Mouse (Mus musculus): ENCODE measurements around the gene Trpc5.

GRCm38 (mm10) chrX:144423848-144424247 is 264.1 kb downstream of the Trpc5 start:
- TF ChIP-seq CTCF (IDR thresholded peaks at IDR 0.05; ENCODE audit: low read depth, low read length): no peak
- no peak for TF ChIP-seq POLR2A (IDR thresholded peaks at IDR 0.05; ENCODE audit: extremely low read depth, insufficient read depth, low read length)
